Mouse (Mus musculus) small intestine, adult 2 months (tissue): ENCODE data around the gene Capg. TPM values are rescaled to one million over a fixed set of nuclear protein-coding genes. Genes with fewer than 3 reads are reported as not detected.
A peak's percentile ranks its signal among the peaks of the same experiment; 100 is the strongest.

Source experiments
- H3K27ac ChIP-seq: fragments of 200-500 bp; 2 replicates; pipeline ENCODE4 v1.5.1; 2012; ENCODE audit warnings: low read depth, low read length, control low read depth, inconsistent platforms; ENCODE audit not compliant: insufficient read depth
- H3K27me3 ChIP-seq: fragments of 200-500 bp; 2 replicates; pipeline ENCODE4 v1.6.1; 2012; ENCODE audit warnings: mild to moderate bottlenecking, moderate library complexity, low read length, inconsistent platforms; ENCODE audit not compliant: control insufficient read depth, insufficient read depth
- H3K36me3 ChIP-seq: fragments of 200-500 bp; 2 replicates; pipeline ENCODE4 v1.6.1; 2012; ENCODE audit warnings: mild to moderate bottlenecking, low read length, control low read depth, inconsistent platforms; ENCODE audit not compliant: control insufficient read depth, insufficient read depth
- H3K4me1 ChIP-seq: fragments of 200-500 bp; 2 replicates; pipeline ENCODE4 v1.6.1; 2012; ENCODE audit warnings: low read length, inconsistent platforms, mixed read lengths; ENCODE audit not compliant: control insufficient read depth, insufficient read depth, insufficient read length
- H3K4me3 ChIP-seq: fragments of 200-500 bp; 2 replicates; pipeline ENCODE4 v1.5.1; 2012; ENCODE audit warnings: low read depth, mild to moderate bottlenecking, control low read depth, inconsistent platforms, low read length, moderate library complexity
- CTCF ChIP-seq: fragments of 200-500 bp; IDR thresholded peaks from 2 replicates; pipeline ENCODE4 v1.5.1; 2012; ENCODE audit warnings: low read depth, mild to moderate bottlenecking, control low read depth, inconsistent platforms, low read length, moderate library complexity, mixed read lengths; ENCODE audit not compliant: insufficient replicate concordance, insufficient read length; ENCODE audit errors: extremely low read depth
- POLR2A ChIP-seq: fragments of 200-500 bp; IDR thresholded peaks from 2 replicates; pipeline ENCODE4 v1.6.1; 2012; ENCODE audit warnings: low read depth, mild to moderate bottlenecking, control low read depth, inconsistent platforms, low read length, moderate library complexity
- WGBS: fragments of 180-500 bp; shearing (Covaris S2); methylation state at CpG from one replicate; pipeline ENCODE4 v1.1.7; 2018; 5-methylcytosine and 5-hydroxymethylcytosine counted together
- polyA plus RNA-seq: library from polyadenylated mRNA; depleted of rRNA; stranded (reverse); fragments of >200 nt; gene quantifications from 2 replicates; pipeline ENCODE4 v1.2.3, GENCODE M21; 2012

Gene Capg
- polyA plus RNA-seq, 1 experiment, result 17.5 TPM

DNA sequence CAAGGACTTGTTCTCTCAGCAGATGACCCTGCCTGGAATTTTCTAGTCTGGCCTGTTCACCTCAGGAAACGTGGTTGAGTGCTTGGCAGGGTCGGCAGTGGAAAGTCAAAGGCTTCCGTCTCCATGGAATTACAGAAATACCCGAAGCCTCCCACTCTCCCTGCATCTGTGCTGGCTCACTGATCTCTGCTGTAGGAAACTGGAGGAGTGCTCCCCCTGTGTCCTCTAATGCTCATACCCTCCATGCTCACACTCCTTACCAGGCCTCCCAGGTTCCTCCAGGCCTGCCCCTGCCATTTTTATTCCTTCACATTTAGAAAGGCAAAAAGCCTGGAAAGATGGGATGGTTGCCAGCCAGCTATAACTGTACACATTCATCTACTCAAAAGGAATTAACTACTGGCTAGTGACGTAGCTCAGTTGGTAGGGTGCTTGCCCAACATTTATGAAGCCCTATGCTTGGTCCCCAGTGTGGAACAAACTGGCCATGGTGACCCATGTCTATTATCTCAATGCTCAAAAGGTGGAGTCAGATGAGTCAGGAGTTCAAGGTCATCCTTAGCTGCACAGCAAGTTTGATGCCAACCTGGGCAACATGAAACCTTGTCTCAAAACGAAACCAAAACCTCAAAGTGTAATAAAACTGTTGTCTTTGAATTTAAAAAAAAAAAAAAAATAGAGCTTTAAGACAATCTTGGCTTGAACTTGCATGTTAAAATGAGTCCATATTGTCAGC, 33.3 kb upstream of the Capg start:
- Histone ChIP-seq H3K4me1 (peaks cover 18% of the 10 kb centered on the region), H3K36me3 (no peaks in the 10 kb centered on the region), H3K27me3 (no peaks in the 10 kb centered on the region), H3K27ac (peak overlapping the region; percentile 3; the same call in 1 of the 2 replicates), H3K4me3 (no peak overlapping the region)
- TF ChIP-seq CTCF (no peak), POLR2A (no peak)
- WGBS, result 65% methylated on average over 6 of the region's 6 CpGs

DNA sequence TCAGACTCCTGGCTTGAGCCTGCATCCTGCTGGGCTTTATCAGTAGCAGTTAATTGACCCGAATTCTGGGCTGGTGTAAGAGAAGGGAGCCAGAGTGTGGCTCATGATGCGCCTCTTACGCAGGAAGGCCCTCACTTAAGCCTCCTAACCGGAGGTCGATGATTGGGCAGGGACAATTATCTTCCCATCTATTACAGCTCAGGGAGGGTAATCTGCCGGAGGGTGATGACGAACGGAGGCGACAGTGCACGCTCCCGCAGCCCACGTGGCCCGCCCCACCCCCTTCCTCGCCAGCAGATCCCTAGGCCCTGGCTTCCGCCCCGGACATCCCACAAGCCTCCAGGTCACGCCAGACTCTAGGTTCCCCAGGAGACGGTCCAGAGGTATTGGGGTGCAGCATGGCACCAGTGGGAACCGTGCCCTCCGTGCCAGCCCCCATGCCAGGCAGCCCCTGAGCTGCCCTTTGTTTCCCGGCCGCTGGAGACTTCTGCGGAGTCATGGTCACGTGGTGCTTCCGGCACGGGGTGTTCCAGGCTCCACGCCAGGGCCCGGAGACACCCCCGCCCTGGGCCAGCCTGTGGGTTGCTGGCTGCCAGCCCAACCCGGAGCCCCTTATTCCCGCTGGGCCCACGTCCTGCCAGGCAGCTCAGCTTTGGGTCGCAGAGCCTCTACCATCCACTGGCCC, 31.7 kb upstream of the Capg start:
- H3K4me3 ChIP-seq, result peak overlapping the region; percentile 69
- no peak for TF ChIP-seq CTCF
- TF ChIP-seq POLR2A, result no peak; the same call in 1 of the 2 replicates
- WGBS, result 3% methylated on average over 33 of the region's 33 CpGs
- H3K27me3 ChIP-seq, result no peaks in the 10 kb centered on the region
- peak overlapping the region; percentile 78 for H3K27ac ChIP-seq
- H3K36me3 ChIP-seq, result no peaks in the 10 kb centered on the region
- peaks cover 18% of the 10 kb centered on the region for H3K4me1 ChIP-seq

DNA sequence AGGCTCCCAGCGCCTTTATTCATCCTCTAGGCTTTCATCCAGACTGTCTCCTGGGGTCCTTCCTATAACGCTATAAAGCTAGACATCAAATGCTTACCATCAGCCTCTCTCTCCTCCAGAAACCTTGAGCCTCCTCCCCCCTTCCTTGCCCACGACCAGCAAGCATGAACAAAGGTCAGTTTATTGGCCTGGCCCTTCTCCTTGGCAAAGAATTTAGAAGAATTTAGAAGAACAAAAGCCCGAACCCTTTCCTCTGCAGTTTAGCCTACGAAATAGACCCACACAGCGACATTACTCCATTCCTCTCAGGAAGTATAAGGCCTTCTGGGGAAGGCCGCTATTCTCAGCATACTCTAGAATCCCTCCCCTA, 31.1 kb upstream of the Capg start:
- 47% methylated on average over 7 of the region's 7 CpGs for WGBS
- peaks cover 18% of the 10 kb centered on the region for H3K4me1 ChIP-seq
- H3K27ac ChIP-seq, result peak overlapping the region; percentile 53
- no peaks in the 10 kb centered on the region for H3K27me3 ChIP-seq
- peak overlapping the region; percentile 69 for H3K4me3 ChIP-seq
- no peak for TF ChIP-seq POLR2A
- no peaks in the 10 kb centered on the region for H3K36me3 ChIP-seq

- peaks cover 16% of the 10 kb centered on the region for H3K4me1 ChIP-seq
- 94% methylated on average over 6 of the region's 6 CpGs for WGBS
- no peak overlapping the region for H3K27ac ChIP-seq
- TF ChIP-seq CTCF, result no peak
- no peak for TF ChIP-seq POLR2A
- no peaks in the 10 kb centered on the region for H3K36me3 ChIP-seq
- no peak overlapping the region for H3K4me3 ChIP-seq
- H3K27me3 ChIP-seq, result no peaks in the 10 kb centered on the region
Measured at GRCm38 (mm10) chr6:72515644-72516043, 28.5 kb upstream of the Capg start.

GRCm38 (mm10) chr6:72518842-72519241, 25.3 kb upstream of the Capg start:
- WGBS, result 91% methylated on average over 1 of the region's 1 CpGs
- H3K4me1 ChIP-seq, result peaks cover 6% of the 10 kb centered on the region; the same call in 1 of the 2 replicates
- TF ChIP-seq POLR2A, result no peak
- no peak for TF ChIP-seq CTCF
- no peaks in the 10 kb centered on the region for H3K27me3 ChIP-seq
- H3K4me3 ChIP-seq, result no peak overlapping the region
- no peaks in the 10 kb centered on the region for H3K36me3 ChIP-seq
- no peak overlapping the region for H3K27ac ChIP-seq

DNA sequence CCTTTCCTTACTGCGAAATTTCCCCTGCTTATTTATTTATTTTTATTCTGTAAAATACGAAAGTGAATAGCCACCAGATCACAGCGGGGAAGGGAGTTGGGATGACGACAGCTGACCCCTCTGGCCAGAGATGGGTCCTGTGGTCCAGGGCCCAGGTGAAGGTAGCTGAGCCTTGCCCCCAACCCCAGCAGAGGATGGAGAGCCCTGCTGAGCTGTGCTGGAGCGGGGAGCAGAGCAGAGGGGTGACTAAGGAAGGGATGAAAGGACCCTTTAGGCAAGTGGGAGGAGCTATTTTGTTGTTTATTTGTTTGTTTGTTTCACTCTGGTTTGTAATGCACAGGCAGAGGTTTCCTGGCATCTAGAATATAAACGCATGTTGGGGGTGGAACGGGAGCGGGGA, 24.9 kb upstream of the Capg start:
- H3K27ac ChIP-seq, result no peak overlapping the region
- H3K4me1 ChIP-seq, result peaks cover 6% of the 10 kb centered on the region; the same call in 1 of the 2 replicates
- 78% methylated on average over 8 of the region's 8 CpGs for WGBS
- H3K27me3 ChIP-seq, result no peaks in the 10 kb centered on the region
- TF ChIP-seq CTCF (no peak), POLR2A (no peak)
- H3K4me3 ChIP-seq, result no peak overlapping the region
- no peaks in the 10 kb centered on the region for H3K36me3 ChIP-seq

DNA sequence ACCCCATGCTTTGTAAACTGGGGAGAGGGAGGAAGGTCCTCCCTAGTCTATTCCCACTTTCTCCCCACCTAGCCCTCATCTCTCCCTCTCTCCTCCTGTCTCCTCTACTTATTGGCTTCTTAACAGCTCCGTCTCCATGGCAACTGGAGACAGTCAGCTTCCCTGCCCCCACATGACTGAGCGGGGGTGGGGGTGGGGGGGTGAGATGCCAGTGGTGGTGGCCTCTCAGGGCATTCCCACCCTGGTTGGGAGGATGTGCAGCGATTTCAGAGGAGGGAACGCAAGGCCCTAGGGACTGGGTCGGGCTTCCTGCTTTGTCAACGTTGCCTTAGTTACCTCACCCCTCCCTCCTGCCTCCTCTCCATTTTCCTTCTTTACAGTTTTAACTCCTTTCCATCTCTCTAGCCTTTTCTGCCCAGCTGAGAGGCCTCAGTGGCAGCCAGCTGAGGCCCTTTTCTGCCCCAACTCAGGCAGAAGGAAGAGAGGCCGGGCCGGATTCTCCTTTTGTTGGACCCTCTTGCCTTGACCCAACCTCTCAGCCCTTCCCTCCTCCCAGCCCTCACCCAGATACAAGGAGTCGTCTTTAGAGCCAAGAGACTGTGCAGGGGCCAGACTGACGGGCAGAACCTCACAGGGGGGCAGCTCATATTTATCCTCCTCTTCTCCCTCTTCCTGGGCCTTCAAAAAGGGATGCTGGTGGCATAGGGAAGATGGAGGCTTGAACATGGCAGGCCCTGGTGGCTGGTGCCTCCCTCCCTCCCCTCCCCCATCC, 24.1 kb upstream of the Capg start:
- Histone ChIP-seq H3K4me1 (peaks cover 6% of the 10 kb centered on the region; the same call in 1 of the 2 replicates), H3K4me3 (no peak overlapping the region), H3K27ac (no peak overlapping the region), H3K27me3 (no peaks in the 10 kb centered on the region), H3K36me3 (no peaks in the 10 kb centered on the region)
- no peak for TF ChIP-seq POLR2A
- TF ChIP-seq CTCF, result no peak
- WGBS, result 50% methylated on average over 10 of the region's 10 CpGs
